Mouse (Mus musculus) heart, embryonic 14.5 days (tissue): ENCODE data around the gene Fsd2. TPM values are rescaled to one million over a fixed set of nuclear protein-coding genes. Genes with fewer than 3 reads are reported as not detected.

Source experiments
- ATAC-seq: fragments of 200-750 bp; cut with Nextera tagmentation; 2 replicates; pipeline ENCODE4 v1.8.0; 2017; ENCODE audit warnings: low read depth, moderate TSS enrichment; ENCODE audit not compliant: insufficient number of reproducible peaks, insufficient read depth, low FRiP score
- H3K27ac ChIP-seq, 2 experiments: fragments of 200-500 bp in 1 of 2; fragments of 300-500 bp in 1 of 2; sonication (generic) in 1 of 2; replicated peaks in 1 of 2; 2 replicates each; pipeline ENCODE4 v1.5.1; 2012 to 2014; ENCODE audit warnings: low read depth in 2 of 2, low read length in 2 of 2, control low read depth in 1 of 2, mild to moderate bottlenecking in 1 of 2, mixed read lengths in 1 of 2; ENCODE audit not compliant: control insufficient read depth in 1 of 2, insufficient read depth in 1 of 2
- H3K27me3 ChIP-seq: fragments of 300-500 bp; sonication (generic); 2 replicates; pipeline ENCODE4 v1.6.1; 2014; ENCODE audit warnings: mild to moderate bottlenecking, low read length, control low read depth; ENCODE audit not compliant: control insufficient read depth, insufficient read depth
- H3K36me3 ChIP-seq: fragments of 300-500 bp; sonication (generic); 2 replicates; pipeline ENCODE4 v1.6.1; 2014; ENCODE audit warnings: mild to moderate bottlenecking, control low read depth, low read length, mixed read lengths; ENCODE audit not compliant: control insufficient read depth, insufficient read depth
- H3K4me1 ChIP-seq, 2 experiments: fragments of 200-500 bp in 1 of 2; fragments of 300-500 bp in 1 of 2; sonication (generic) in 1 of 2; 2 replicates each; pipeline ENCODE4 v1.6.1; 2012 to 2014; ENCODE audit warnings: low read length in 2 of 2, control low read depth in 1 of 2, mixed read lengths in 1 of 2; ENCODE audit not compliant: control insufficient read depth in 2 of 2, insufficient read depth in 2 of 2
- H3K4me2 ChIP-seq: fragments of 300-500 bp; sonication (generic); 2 replicates; pipeline ENCODE4 v1.6.1; 2014; ENCODE audit warnings: mild to moderate bottlenecking, low read length
- H3K4me3 ChIP-seq, 2 experiments: fragments of 200-500 bp in 1 of 2; fragments of 300-500 bp in 1 of 2; sonication (generic) in 1 of 2; 2 replicates each; pipeline ENCODE4 v1.5.1; 2012 to 2014; ENCODE audit warnings: low read length in 2 of 2, mild to moderate bottlenecking in 2 of 2, control low read depth in 1 of 2, low read depth in 1 of 2, moderate library complexity in 1 of 2; ENCODE audit not compliant: control insufficient read depth in 1 of 2, insufficient read depth in 1 of 2
- H3K9ac ChIP-seq: fragments of 300-500 bp; sonication (generic); 2 replicates; pipeline ENCODE4 v1.6.1; 2014; ENCODE audit warnings: mild to moderate bottlenecking, low read length
- H3K9me3 ChIP-seq: fragments of 300-500 bp; sonication (generic); 2 replicates; pipeline ENCODE4 v1.6.1; 2016; ENCODE audit warnings: low read length, control low read depth; ENCODE audit not compliant: control insufficient read depth
- WGBS: fragments of 180-500 bp; shearing (Covaris S2); extraction: QIAGEN DNeasy Blood & Tissue Kit; methylation state at CpG from one replicate; pipeline ENCODE4 v1.1.7; 2014; 5-methylcytosine and 5-hydroxymethylcytosine counted together
- polyA plus RNA-seq: library from polyadenylated mRNA; unstranded; fragments of >200 nt; fragmentation: Nextera tagmentation; extraction: Ambion mirVana; gene quantifications from 2 replicates; pipeline ENCODE4 v1.2.1, GENCODE M21; 2014

Gene Fsd2
- polyA plus RNA-seq, 1 experiment from 2014 or later, result 60.6 TPM

DNA sequence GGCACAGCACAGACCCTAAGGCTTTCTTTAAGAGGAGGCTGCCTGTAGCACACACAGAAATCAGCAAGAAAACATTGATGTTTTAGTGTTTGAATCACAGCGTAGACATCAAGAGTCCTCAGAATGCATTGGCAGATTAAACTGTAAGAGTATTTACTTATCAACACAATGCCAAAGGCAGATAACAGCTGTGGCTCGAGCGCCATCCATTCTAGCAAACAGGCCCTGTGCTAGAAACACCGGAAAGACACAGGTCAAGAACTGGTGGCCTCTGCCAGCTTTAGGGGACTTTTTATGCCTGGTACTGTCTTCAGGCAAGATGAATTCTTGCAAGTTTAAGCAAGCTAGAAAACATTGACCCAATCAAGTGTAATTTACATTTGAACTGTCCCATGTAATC lies 412 bp downstream of the Fsd2 start:
- peak overlapping the region; percentile 74 for H3K9ac ChIP-seq
- ATAC-seq, result no peak

DNA sequence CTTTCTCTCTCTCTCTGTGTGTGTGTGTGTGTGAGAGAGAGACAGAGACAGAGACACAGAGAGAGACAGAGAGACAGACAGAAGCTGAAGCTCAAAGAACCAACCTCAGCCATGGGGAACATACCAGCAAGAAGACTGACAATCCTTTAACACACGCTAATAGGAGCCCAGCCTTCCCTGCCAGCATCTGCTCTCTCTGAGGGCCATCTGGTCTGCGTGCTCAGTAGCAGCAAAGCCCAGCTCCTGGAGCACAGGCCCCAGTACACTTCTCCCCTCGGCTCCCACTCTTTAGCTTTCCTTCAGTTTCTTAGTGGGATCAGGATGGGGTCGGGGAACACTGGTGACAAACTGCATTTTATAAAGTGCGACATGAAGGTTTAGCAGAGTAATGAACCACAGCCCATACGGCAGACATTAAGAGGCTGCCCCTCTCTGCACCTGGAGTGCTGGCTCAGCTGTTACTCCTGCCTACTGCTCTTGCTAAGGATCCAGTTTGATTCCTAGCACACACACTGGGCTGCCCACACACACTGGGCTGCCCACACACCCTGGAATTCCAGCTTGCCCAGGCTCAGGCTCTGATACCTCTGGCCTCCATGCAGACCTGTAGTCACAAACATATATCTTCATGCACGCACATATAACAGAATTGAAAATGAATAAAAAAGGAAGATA lies 1.2 kb downstream of the Fsd2 start:
- peak overlapping the region; percentile 97 to 98 for H3K27ac ChIP-seq
- ATAC-seq, result no peak
- H3K27me3 ChIP-seq, result no peaks in the 10 kb centered on the region
- no peaks in the 10 kb centered on the region for H3K9me3 ChIP-seq
- H3K9ac ChIP-seq, result peak overlapping the region; percentile 74
- H3K36me3 ChIP-seq, result no peaks in the 10 kb centered on the region
- H3K4me1 ChIP-seq, result peaks cover 21 to 46% of the 10 kb centered on the region in 2 experiments
- 33% methylated on average over 7 of the region's 7 CpGs for WGBS
- peak overlapping the region; percentile 61 for H3K4me2 ChIP-seq
- H3K4me3 ChIP-seq, result peak overlapping the region; percentile 48 to 59

More for the DNA sequence above, 412 bp downstream of the Fsd2 start:
- Histone ChIP-seq H3K36me3 (no peaks in the 10 kb centered on the region), H3K4me2 (peak overlapping the region; percentile 61), H3K4me1 (peaks cover 18 to 41% of the 10 kb centered on the region in 2 experiments), H3K27ac (peak overlapping the region; percentile 97), H3K4me3 (peak overlapping the region; percentile 27 to 48), H3K27me3 (no peaks in the 10 kb centered on the region), H3K9me3 (no peaks in the 10 kb centered on the region)
- WGBS, result 15% methylated on average over 4 of the region's 4 CpGs

DNA sequence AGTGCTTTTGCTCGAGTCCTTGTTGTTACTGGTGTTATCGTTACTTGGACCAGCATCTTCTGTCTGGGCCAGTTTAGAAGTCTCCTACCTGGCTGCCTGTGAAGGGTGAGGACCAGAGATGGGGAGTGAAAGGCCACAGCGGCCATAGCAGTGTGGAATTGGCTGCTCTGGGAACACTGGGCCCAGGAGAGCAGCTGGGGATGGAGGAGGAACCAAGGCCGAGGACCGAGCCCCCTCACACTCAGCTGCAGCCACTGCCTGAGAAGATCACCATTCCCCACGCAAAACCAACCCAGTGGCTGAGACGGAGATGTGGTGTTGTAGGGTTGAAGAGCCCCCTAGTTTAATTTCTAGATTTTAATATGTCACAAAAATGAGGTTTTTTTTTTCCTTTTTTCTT lies 2.0 kb downstream of the Fsd2 start:
- Histone ChIP-seq H3K27me3 (no peaks in the 10 kb centered on the region), H3K4me2 (peak overlapping the region; percentile 61), H3K36me3 (peaks cover 5% of the 10 kb centered on the region), H3K4me3 (peak overlapping the region; percentile 6 to 48; a peak in 3 of 4 replicates), H3K9ac (peak overlapping the region; percentile 74), H3K9me3 (no peaks in the 10 kb centered on the region), H3K27ac (peak overlapping the region; percentile 15 to 97; a peak in 3 of 4 replicates), H3K4me1 (peaks cover 25 to 46% of the 10 kb centered on the region in 2 experiments)
- 50% methylated on average over 7 of the region's 7 CpGs for WGBS
- ATAC-seq, result no peak

DNA sequence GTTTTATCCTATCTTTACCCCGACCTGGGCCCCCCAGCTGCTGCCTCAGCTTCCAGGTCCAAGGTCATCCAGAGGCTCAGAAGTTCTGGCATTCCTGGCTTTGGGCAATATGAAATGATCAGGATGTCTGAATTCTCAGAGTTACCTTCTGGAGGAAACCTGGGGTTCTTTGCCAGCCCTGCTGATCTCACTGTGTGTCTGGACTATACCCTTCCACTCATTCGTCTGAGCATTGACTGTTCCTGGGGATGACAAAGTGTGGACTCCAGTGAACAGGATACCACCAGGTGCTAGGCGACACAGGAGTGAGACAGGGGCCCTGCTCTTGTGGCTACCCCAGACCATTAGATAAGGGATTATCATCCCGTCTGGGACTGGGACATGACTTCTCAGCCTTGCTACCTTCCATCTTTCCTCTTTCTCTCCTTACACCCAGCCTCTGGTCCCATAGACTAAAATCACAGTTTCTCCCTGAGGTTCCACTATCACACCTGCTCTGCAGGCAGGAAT lies 3.2 kb downstream of the Fsd2 start:
- H3K9ac ChIP-seq, result peak overlapping the region; percentile 49; the same call in 1 of the 2 replicates
- 40% methylated on average over 4 of the region's 4 CpGs for WGBS
- peak overlapping the region; percentile 28 to 34; a peak in 3 of 4 replicates for H3K27ac ChIP-seq
- H3K36me3 ChIP-seq, result peaks cover 17% of the 10 kb centered on the region
- peaks cover 25 to 45% of the 10 kb centered on the region in 2 experiments for H3K4me1 ChIP-seq
- H3K9me3 ChIP-seq, result no peaks in the 10 kb centered on the region
- H3K27me3 ChIP-seq, result no peaks in the 10 kb centered on the region
- no peak overlapping the region for H3K4me3 ChIP-seq
- no peak for ATAC-seq
- peak overlapping the region; percentile 61 for H3K4me2 ChIP-seq

DNA sequence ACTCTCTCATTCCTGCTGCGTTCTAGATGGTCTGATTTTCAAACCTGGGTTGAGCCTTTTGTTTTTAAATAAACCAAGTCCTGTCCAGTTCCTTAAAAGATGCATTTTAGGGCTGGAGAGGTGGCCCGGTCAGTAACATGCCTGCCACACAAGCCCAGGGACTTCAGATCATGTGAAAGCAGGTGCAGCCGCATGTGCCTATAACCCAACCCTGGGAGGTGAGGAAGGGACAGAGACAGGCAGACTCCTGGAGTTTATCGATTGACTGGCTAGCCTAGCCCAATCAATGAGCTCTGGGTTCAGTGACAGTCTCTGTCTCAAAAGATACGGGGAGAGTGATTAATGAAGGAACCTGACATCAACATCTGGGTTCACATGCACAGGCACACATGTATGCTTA lies 5.5 kb downstream of the Fsd2 start:
- Histone ChIP-seq H3K27ac (no peak overlapping the region), H3K9ac (no peak overlapping the region), H3K4me2 (no peak overlapping the region), H3K36me3 (peaks cover 38% of the 10 kb centered on the region), H3K27me3 (no peaks in the 10 kb centered on the region), H3K4me1 (peaks cover 19 to 36% of the 10 kb centered on the region in 2 experiments), H3K4me3 (no peak overlapping the region), H3K9me3 (no peaks in the 10 kb centered on the region)
- ATAC-seq, result no peak
- 82% methylated on average over 5 of the region's 5 CpGs for WGBS

DNA sequence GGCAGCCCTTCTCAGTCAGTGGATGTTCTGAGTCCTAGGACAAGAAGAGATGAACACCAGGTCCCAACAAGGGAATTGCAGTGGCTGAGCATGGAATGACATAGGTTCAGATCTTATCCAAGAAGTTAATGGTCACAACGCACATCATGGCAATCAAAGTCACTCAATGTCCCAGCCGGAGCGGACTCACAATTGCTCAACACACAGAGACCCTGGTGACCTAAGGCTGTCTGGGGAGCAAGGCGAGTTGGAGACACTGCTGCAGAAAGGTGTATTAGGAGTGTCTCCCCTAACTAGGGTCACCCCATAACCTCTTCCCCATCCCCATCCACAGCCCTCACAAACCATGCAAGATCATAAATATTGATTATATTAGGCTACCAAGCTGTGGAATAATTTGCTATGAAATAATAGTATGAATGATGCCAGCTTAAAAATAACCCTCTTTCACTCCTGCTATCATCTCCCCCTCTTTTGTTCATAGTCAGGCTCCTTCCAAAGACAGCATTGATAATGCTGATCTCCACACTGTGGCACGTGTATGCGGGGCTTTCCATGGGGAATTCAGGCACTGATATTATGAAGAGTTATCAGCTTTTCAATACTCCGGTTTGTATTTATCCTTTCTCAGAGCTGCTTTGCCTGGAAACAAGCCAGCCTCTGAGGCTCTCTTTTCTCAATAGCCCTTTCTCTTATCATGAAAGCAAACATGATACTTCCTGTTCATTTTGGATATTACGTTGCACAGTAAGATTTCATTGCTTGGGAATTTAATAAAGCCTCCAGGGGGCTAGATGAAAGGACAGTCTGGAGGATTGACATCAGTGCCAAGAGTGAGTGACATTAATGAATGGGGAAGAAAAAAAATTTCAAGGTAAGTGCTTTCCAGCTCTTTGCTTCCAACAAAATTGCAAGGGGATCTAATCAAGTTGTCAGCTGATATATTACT lies 6.4 kb downstream of the Fsd2 start:
- ATAC-seq, result no peak
- H3K27me3 ChIP-seq, result no peaks in the 10 kb centered on the region
- H3K4me2 ChIP-seq, result 0 out of 2 replicates have a peak overlapping the region, but pooled peaks have one; percentile 16
- no peak overlapping the region for H3K9ac ChIP-seq
- peaks cover 19 to 36% of the 10 kb centered on the region in 2 experiments for H3K4me1 ChIP-seq
- H3K27ac ChIP-seq, result no peak overlapping the region; a peak in 1 of 4 replicates
- H3K9me3 ChIP-seq, result no peaks in the 10 kb centered on the region
- H3K4me3 ChIP-seq, result no peak overlapping the region
- peaks cover 38% of the 10 kb centered on the region for H3K36me3 ChIP-seq
- WGBS, result 44% methylated on average over 8 of the region's 8 CpGs

DNA sequence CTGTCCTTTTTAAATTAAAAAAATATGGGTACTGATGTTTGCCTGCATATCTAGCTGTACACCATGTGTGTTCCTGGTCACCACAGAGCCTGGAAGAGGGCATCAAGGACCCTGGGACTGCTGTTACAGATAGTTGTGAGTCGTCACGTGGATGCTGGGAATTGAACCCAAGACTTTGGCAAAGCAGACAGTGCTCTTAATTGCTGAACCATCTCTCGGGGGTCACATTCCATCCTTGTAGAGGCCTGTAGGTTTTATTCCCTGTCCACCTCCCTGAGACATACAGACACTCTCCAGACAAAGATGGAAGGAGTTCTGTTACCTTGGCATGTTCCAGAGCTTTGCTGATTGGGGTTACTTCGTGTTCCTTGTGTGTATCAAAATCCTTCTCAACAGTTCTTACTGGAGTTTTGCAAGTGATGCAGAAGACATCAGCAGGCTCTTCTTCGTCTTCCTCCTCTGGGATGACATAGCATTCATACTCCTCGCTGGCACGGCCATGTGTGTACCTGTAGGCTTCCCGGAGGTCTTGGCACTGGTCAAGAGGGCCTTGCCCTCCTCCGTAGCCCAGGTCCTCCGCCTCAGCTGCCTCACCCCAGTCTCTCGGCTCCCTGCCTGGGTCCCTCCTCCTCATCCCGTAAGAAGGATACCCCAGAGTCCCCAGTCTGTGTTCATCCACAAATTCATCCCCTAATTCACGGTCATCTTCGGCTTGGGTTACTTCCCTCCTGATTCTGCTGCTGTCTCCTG lies 7.3 kb downstream of the Fsd2 start:
- no peaks in the 10 kb centered on the region for H3K9me3 ChIP-seq
- no peak overlapping the region; a peak in 1 of 4 replicates for H3K27ac ChIP-seq
- no peak overlapping the region for H3K9ac ChIP-seq
- peaks cover 38% of the 10 kb centered on the region for H3K36me3 ChIP-seq
- WGBS, result 78% methylated on average over 14 of the region's 14 CpGs
- no peak overlapping the region for H3K4me3 ChIP-seq
- ATAC-seq, result no peak
- H3K4me2 ChIP-seq, result no peak overlapping the region
- no peaks in the 10 kb centered on the region for H3K27me3 ChIP-seq
- peaks cover 17 to 32% of the 10 kb centered on the region in 2 experiments for H3K4me1 ChIP-seq
